Mouse (Mus musculus) heart, embryonic 11.5 days (tissue): ENCODE results near the gene Tspan31. TPM values are rescaled to one million over a fixed set of nuclear protein-coding genes. Genes with fewer than 3 reads are reported as not detected.

Experiments
- ATAC-seq: fragments of 200-750 bp; cut with Nextera tagmentation; replicated peaks from 2 replicates; pipeline ENCODE4 v1.8.0; 2017; ENCODE audit warnings: moderate library complexity; ENCODE audit not compliant: insufficient number of reproducible peaks, low FRiP score, low TSS enrichment
- H3K27ac ChIP-seq: fragments of 300-500 bp; sonication (generic); 2 replicates; pipeline ENCODE4 v1.5.1; 2014; ENCODE audit warnings: mild to moderate bottlenecking, low read depth, low read length
- H3K27me3 ChIP-seq: fragments of 300-500 bp; sonication (generic); 2 replicates; pipeline ENCODE4 v1.6.1; 2014; ENCODE audit warnings: mild to moderate bottlenecking, low read length, mixed read lengths; ENCODE audit not compliant: control insufficient read depth, insufficient read depth
- H3K36me3 ChIP-seq: fragments of 300-500 bp; sonication (generic); 2 replicates; pipeline ENCODE4 v1.6.1; 2014; ENCODE audit warnings: mild to moderate bottlenecking, low read length, moderate library complexity, mixed read lengths; ENCODE audit not compliant: control insufficient read depth, insufficient read depth
- H3K4me1 ChIP-seq: fragments of 300-500 bp; sonication (generic); 2 replicates; pipeline ENCODE4 v1.6.1; 2014; ENCODE audit warnings: low read length; ENCODE audit not compliant: control insufficient read depth, insufficient read depth
- H3K4me2 ChIP-seq: fragments of 300-500 bp; sonication (generic); 2 replicates; pipeline ENCODE4 v1.6.1; 2014; ENCODE audit warnings: mild to moderate bottlenecking, moderate library complexity
- H3K4me3 ChIP-seq: fragments of 300-500 bp; sonication (generic); 2 replicates; pipeline ENCODE4 v1.5.1; 2014; ENCODE audit warnings: low read depth, low read length
- H3K9ac ChIP-seq: fragments of 300-500 bp; sonication (generic); 2 replicates; pipeline ENCODE4 v1.6.1; 2014; ENCODE audit warnings: mild to moderate bottlenecking, low read depth, low read length, moderate library complexity
- H3K9me3 ChIP-seq: fragments of 300-500 bp; sonication (generic); replicated peaks from 2 replicates; pipeline ENCODE4 v1.6.1; 2016; ENCODE audit warnings: low read length; ENCODE audit not compliant: control insufficient read depth
- WGBS: fragments of 180-500 bp; shearing (Covaris S2); extraction: QIAGEN DNeasy Blood & Tissue Kit; methylation state at CpG from one replicate; pipeline ENCODE4 v1.1.7; 2014; ENCODE audit not compliant: insufficient replicate concordance; 5-methylcytosine and 5-hydroxymethylcytosine counted together
- polyA plus RNA-seq: library from polyadenylated mRNA; unstranded; fragments of >200 nt; fragmentation: Nextera tagmentation; extraction: Ambion mirVana; gene quantifications from 2 replicates; pipeline ENCODE4 v1.2.1, GENCODE M21; 2014

Gene Tspan31
- polyA plus RNA-seq, 1 experiment from 2014 or later: 115 TPM

GRCm38 (mm10) chr10:127103631-127104030 lies 33.6 kb upstream of the Tspan31 start:
- Histone ChIP-seq H3K4me2 (no peak overlapping the region), H3K4me1 (no peaks in the 10 kb centered on the region), H3K9ac (no peak overlapping the region), H3K9me3 (no peaks in the 10 kb centered on the region), H3K27ac (no peak overlapping the region), H3K36me3 (0 out of 2 replicates have a peak, but pooled peaks cover 2% of the 10 kb centered on the region), H3K4me3 (no peak overlapping the region), H3K27me3 (no peaks in the 10 kb centered on the region)
- WGBS: 62% methylated on average over 7 of the region's 7 CpGs
- ATAC-seq: no peak

GRCm38 (mm10) chr10:127101151-127101550 lies 31.1 kb upstream of the Tspan31 start:
- Histone ChIP-seq H3K36me3 (peaks cover 5% of the 10 kb centered on the region), H3K4me1 (no peaks in the 10 kb centered on the region), H3K27me3 (0 out of 2 replicates have a peak, but pooled peaks cover under 1% of the 10 kb centered on the region), H3K4me3 (no peak overlapping the region), H3K9ac (no peak overlapping the region), H3K4me2 (no peak overlapping the region), H3K27ac (no peak overlapping the region), H3K9me3 (no peaks in the 10 kb centered on the region)
- WGBS: 81% methylated on average over 6 of the region's 6 CpGs
- ATAC-seq: no peak

GRCm38 (mm10) chr10:127100414-127100813 lies 30.4 kb upstream of the Tspan31 start:
- no peak for ATAC-seq
- H3K4me3 ChIP-seq: no peak overlapping the region
- H3K9me3 ChIP-seq: no peaks in the 10 kb centered on the region
- H3K27ac ChIP-seq: no peak overlapping the region
- no peaks in the 10 kb centered on the region for H3K4me1 ChIP-seq
- no peak overlapping the region for H3K4me2 ChIP-seq
- WGBS: 76% methylated on average over 8 of the region's 8 CpGs
- H3K36me3 ChIP-seq: peaks cover 8% of the 10 kb centered on the region
- H3K9ac ChIP-seq: no peak overlapping the region
- H3K27me3 ChIP-seq: 0 out of 2 replicates have a peak, but pooled peaks cover 2% of the 10 kb centered on the region

- Histone ChIP-seq H3K4me3 (no peak overlapping the region), H3K27me3 (0 out of 2 replicates have a peak, but pooled peaks cover 2% of the 10 kb centered on the region), H3K4me2 (no peak overlapping the region), H3K9me3 (no peaks in the 10 kb centered on the region), H3K36me3 (peaks cover 8% of the 10 kb centered on the region), H3K9ac (no peak overlapping the region), H3K27ac (no peak overlapping the region), H3K4me1 (peaks cover 1% of the 10 kb centered on the region; the same call in 1 of the 2 replicates)
- WGBS: 86% methylated on average over 15 of the region's 15 CpGs
- ATAC-seq: no peak
These were observed 29.8 kb upstream of the Tspan31 start for GRCm38 (mm10) chr10:127099868-127100267.

- 82% methylated on average over 10 of the region's 10 CpGs for WGBS
- Histone ChIP-seq H3K36me3 (peaks cover 8% of the 10 kb centered on the region), H3K27me3 (0 out of 2 replicates have a peak, but pooled peaks cover 2% of the 10 kb centered on the region), H3K4me1 (peaks cover 5% of the 10 kb centered on the region; the same call in 1 of the 2 replicates), H3K9me3 (no peaks in the 10 kb centered on the region), H3K9ac (no peak overlapping the region), H3K4me2 (no peak overlapping the region), H3K27ac (no peak overlapping the region), H3K4me3 (no peak overlapping the region)
- ATAC-seq: no peak
These were observed 29.1 kb upstream of the Tspan31 start for GRCm38 (mm10) chr10:127099191-127099590.

GRCm38 (mm10) chr10:127098514-127098913 lies 28.4 kb upstream of the Tspan31 start:
- Histone ChIP-seq H3K4me3 (no peak overlapping the region), H3K27me3 (peaks cover 6% of the 10 kb centered on the region), H3K36me3 (peaks cover 8% of the 10 kb centered on the region), H3K9ac (no peak overlapping the region), H3K9me3 (no peaks in the 10 kb centered on the region), H3K4me2 (no peak overlapping the region), H3K27ac (no peak overlapping the region), H3K4me1 (peaks cover 5% of the 10 kb centered on the region; the same call in 1 of the 2 replicates)
- ATAC-seq: no peak
- 71% methylated on average over 20 of the region's 20 CpGs for WGBS

GRCm38 (mm10) chr10:127094382-127094802 lies 24.3 kb upstream of the Tspan31 start:
- no peak for ATAC-seq
- Histone ChIP-seq H3K9me3 (no peaks in the 10 kb centered on the region), H3K27me3 (peaks cover 47% of the 10 kb centered on the region), H3K27ac (no peak overlapping the region), H3K4me2 (no peak overlapping the region), H3K4me1 (peaks cover 11% of the 10 kb centered on the region; the same call in 1 of the 2 replicates), H3K4me3 (no peak overlapping the region), H3K9ac (no peak overlapping the region), H3K36me3 (peaks cover 8% of the 10 kb centered on the region)
- 45% methylated on average over 7 of the region's 7 CpGs for WGBS

GRCm38 (mm10) chr10:127092742-127093141 lies 22.7 kb upstream of the Tspan31 start:
- Histone ChIP-seq H3K4me1 (peaks cover 11% of the 10 kb centered on the region; the same call in 1 of the 2 replicates), H3K27ac (no peak overlapping the region), H3K9ac (no peak overlapping the region), H3K27me3 (peaks cover 61% of the 10 kb centered on the region), H3K36me3 (peaks cover 8% of the 10 kb centered on the region), H3K4me2 (no peak overlapping the region), H3K4me3 (no peak overlapping the region), H3K9me3 (no peaks in the 10 kb centered on the region)
- WGBS: 42% methylated on average over 4 of the region's 4 CpGs
- ATAC-seq: no peak
